Mouse (Mus musculus): Measurements from ENCODE around the gene Steap2. TPM values are rescaled to one million over a fixed set of nuclear protein-coding genes. Genes with fewer than 3 reads are reported as not detected.

The Steap2 gene
- total RNA-seq, 2 experiments from 2014 or later = 46.3 to 57.0 TPM

GRCm38 (mm10) chr5:5668920-5669319 is 25.5 kb downstream of the Steap2 start:
- DNase-seq = peak; percentile 35 to 40

GRCm38 (mm10) chr5:5664371-5664926 is 29.9 kb downstream of the Steap2 start:
- no peak for DNase-seq

GRCm38 (mm10) chr5:5663655-5664370 is 30.6 kb downstream of the Steap2 start, which contains the start of gene Cfap69:
Cfap69 (minus strand) TSS chr5:5664239.
- peak; percentile 86 to 89 for DNase-seq

GRCm38 (mm10) chr5:5663057-5663456 is 31.3 kb downstream of the Steap2 start:
- no peak for DNase-seq

GRCm38 (mm10) chr5:5658680-5659079 is 35.7 kb downstream of the Steap2 start:
- no peak for DNase-seq

GRCm38 (mm10) chr5:5657932-5658331 is 36.4 kb downstream of the Steap2 start:
- no peak for DNase-seq

GRCm38 (mm10) chr5:5648817-5649569 is 45.4 kb downstream of the Steap2 start:
- peak; percentile 20 to 41 for DNase-seq

GRCm38 (mm10) chr5:5646173-5646572 is 48.2 kb downstream of the Steap2 start:
- DNase-seq = no peak

GRCm38 (mm10) chr5:5638496-5638895 is 55.9 kb downstream of the Steap2 start:
- DNase-seq = no peak

- DNase-seq = no peak
Observed at GRCm38 (mm10) chr5:5625491-5625890, 68.9 kb downstream of the Steap2 start.

GRCm38 (mm10) chr5:5618329-5618728 is 76.0 kb downstream of the Steap2 start:
- peak in 1 of 2 experiments; percentile 0 for DNase-seq

Other genes with a start within 250 kb of the Steap2 start
- not detected for gene 1700015F17Rik, start 215.4 kb downstream of the Steap2 start, total RNA-seq (2021)
- gene Cldn12, start 179.6 kb downstream of the Steap2 start, total RNA-seq (2021) = 10 to 100 TPM; 15.0 to 23.7 TPM
- 10 to 100 TPM; 12.5 to 15.8 TPM for gene Gtpbp10, start 135.0 kb downstream of the Steap2 start, total RNA-seq (2021)
- not detected for gene Gm8773, start 120.8 kb downstream of the Steap2 start, total RNA-seq (2021)
- 10 to 100 TPM in 1 of 2 experiments, 1 to 10 TPM in 1; 7.5 to 10.9 TPM for gene Cfap69, start 30.3 kb downstream of the Steap2 start, total RNA-seq (2021)
- gene Steap1, start 54.7 kb upstream of the Steap2 start, total RNA-seq (2021) = 10 to 100 TPM; 30.6 to 41.3 TPM